In genomic region chr7:102267113-102267579, GRCm38 (mm10) we compare ENCODE assay signal across 8 mouse cellular contexts. TPM values are rescaled to one million over a fixed set of nuclear protein-coding genes. Genes with fewer than 3 reads are reported as not detected.
A peak's percentile ranks its signal among the peaks of the same experiment; 100 is the strongest.
DNase-seq lines count a peak whose midpoint lies in the region; ATAC-seq and TF ChIP-seq lines count a peak whose summit lies in the region.

No protein-coding gene starts in this region.

- H3K4me2 ChIP-seq in embryonic facial prominence, embryonic 13.5 days, result peak overlapping the region; percentile 89
- peak overlapping the region; percentile 73 for H3K4me2 ChIP-seq in limb, embryonic 12.5 days
- peak overlapping the region; percentile 96 for H3K4me2 ChIP-seq in midbrain, embryonic 14.5 days (ENCODE audit: low read length)

- no peaks in the 10 kb centered on the region for H3K9me3 ChIP-seq in embryonic facial prominence, embryonic 13.5 days
- no peaks in the 10 kb centered on the region for H3K9me3 ChIP-seq in limb, embryonic 12.5 days
- no peaks in the 10 kb centered on the region for H3K9me3 ChIP-seq in midbrain, embryonic 14.5 days (ENCODE audit: control insufficient read depth, low read length)

- DNase-seq in 416B (ENCODE audit: low read depth), result peak; percentile 95
- DNase-seq in adrenal gland, postnatal 4 days (ENCODE audit: low spot score in 2 of 2), result peak; percentile 86 to 91
- DNase-seq in heart, adult 2 months, result peak; percentile 95
- DNase-seq in kidney, adult 8-10 months, result peak; percentile 90 to 94
- peak; percentile 97 for DNase-seq in midbrain, embryonic 14.5 days
- DNase-seq in spleen, adult 12 weeks (ENCODE audit: low spot score), result peak; percentile 95

- no peaks in the 10 kb centered on the region for H3K36me3 ChIP-seq in embryonic facial prominence, embryonic 13.5 days
- peaks cover 11% of the 10 kb centered on the region for H3K36me3 ChIP-seq in heart, adult 2 months (ENCODE audit: control insufficient read depth, insufficient read depth, low read length)
- no peaks in the 10 kb centered on the region for H3K36me3 ChIP-seq in limb, embryonic 12.5 days
- H3K36me3 ChIP-seq in midbrain, embryonic 14.5 days (ENCODE audit: control insufficient read depth, insufficient read depth, low read length), result no peaks in the 10 kb centered on the region

- peak; percentile 95 for TF ChIP-seq CTCF in heart, adult 2 months (IDR thresholded peaks at IDR 0.05)

- peak; percentile 85 for ATAC-seq in embryonic facial prominence, embryonic 13.5 days (ENCODE audit: insufficient number of reproducible peaks, insufficient read depth, low FRiP score, low TSS enrichment, low read depth)
- ATAC-seq in limb, embryonic 12.5 days (ENCODE audit: insufficient number of reproducible peaks, insufficient read depth, low FRiP score, low TSS enrichment, low read depth), result peak; percentile 90
- ATAC-seq in midbrain, embryonic 14.5 days (ENCODE audit: low FRiP score, low TSS enrichment), result peak; percentile 91

- H3K4me3 ChIP-seq in embryonic facial prominence, embryonic 13.5 days, result peak overlapping the region; percentile 84
- peak overlapping the region; percentile 94 for H3K4me3 ChIP-seq in heart, adult 2 months
- peak overlapping the region; percentile 87 for H3K4me3 ChIP-seq in limb, embryonic 12.5 days (replicated peaks)
- peak overlapping the region; percentile 86 for H3K4me3 ChIP-seq in midbrain, embryonic 14.5 days (replicated peaks; ENCODE audit: low read depth, low read length)

- TF ChIP-seq POLR2A in heart, adult 2 months (IDR thresholded peaks at IDR 0.05; ENCODE audit: insufficient read depth, low read depth, low read length), result no peak

- no peaks in the 10 kb centered on the region for H3K79me2 ChIP-seq in heart, adult 2 months (replicated peaks; ENCODE audit: control insufficient read depth, insufficient read depth, low read length)

- peak; percentile 55; the same call in 1 of the 2 replicates for TF ChIP-seq EP300 in heart, adult 2 months (IDR thresholded peaks at IDR 0.05; ENCODE audit: insufficient read depth, low read depth, low read length)

- peaks cover 19% of the 10 kb centered on the region; the same call in 1 of the 2 replicates for H3K4me1 ChIP-seq in embryonic facial prominence, embryonic 13.5 days
- H3K4me1 ChIP-seq in heart, adult 2 months (ENCODE audit: control insufficient read depth, insufficient read depth, low read length), result peaks cover 4% of the 10 kb centered on the region
- peaks cover 8% of the 10 kb centered on the region for H3K4me1 ChIP-seq in limb, embryonic 12.5 days (replicated peaks)
- H3K4me1 ChIP-seq in midbrain, embryonic 14.5 days (ENCODE audit: control insufficient read depth, insufficient read depth, low read length), result peaks cover 6% of the 10 kb centered on the region

- under 1% methylated on average over 34 of the region's 34 CpGs for WGBS in embryonic facial prominence, embryonic 13.5 days
- WGBS in heart, adult 2 months, result under 1% methylated on average over 34 of the region's 34 CpGs
- WGBS in limb, embryonic 12.5 days, result under 1% methylated on average over 34 of the region's 34 CpGs
- under 1% methylated on average over 34 of the region's 34 CpGs for WGBS in midbrain, embryonic 14.5 days

- intact Hi-C loops in heart, adult 2 months (cut with DNase I), result loop anchor here (5.0 to 10.0 kb wide), 3 partner anchors 45 to 298 kb away; partner anchors contain the start of gene Trim21

- H3K9ac ChIP-seq in embryonic facial prominence, embryonic 13.5 days, result peak overlapping the region; percentile 81
- peak overlapping the region; percentile 69 for H3K9ac ChIP-seq in heart, adult 2 months (ENCODE audit: low read depth, low read length)
- peak overlapping the region; percentile 70 for H3K9ac ChIP-seq in limb, embryonic 12.5 days (replicated peaks)
- peak overlapping the region; percentile 66 for H3K9ac ChIP-seq in midbrain, embryonic 14.5 days (replicated peaks; ENCODE audit: low read length)

- no peaks in the 10 kb centered on the region for H3K27me3 ChIP-seq in embryonic facial prominence, embryonic 13.5 days
- H3K27me3 ChIP-seq in heart, adult 2 months (ENCODE audit: control insufficient read depth, insufficient read depth, low read length), result no peaks in the 10 kb centered on the region
- H3K27me3 ChIP-seq in limb, embryonic 12.5 days, result peaks cover 8% of the 10 kb centered on the region
- H3K27me3 ChIP-seq in midbrain, embryonic 14.5 days (ENCODE audit: control insufficient read depth, insufficient read depth, low read length), result 0 out of 2 replicates have a peak, but pooled peaks cover 4% of the 10 kb centered on the region

- peak overlapping the region; percentile 44 for H3K27ac ChIP-seq in embryonic facial prominence, embryonic 13.5 days
- peak overlapping the region; percentile 87 for H3K27ac ChIP-seq in heart, adult 2 months
- peak overlapping the region; percentile 66; the same call in 1 of the 2 replicates for H3K27ac ChIP-seq in limb, embryonic 12.5 days
- H3K27ac ChIP-seq in midbrain, embryonic 14.5 days (replicated peaks; ENCODE audit: low read depth, low read length), result no peak overlapping the region; the same call in 1 of the 2 replicates

RNA-seq across cellular contexts. Expression of gene Stim1, which starts 0.5 kb away (rescaled TPM):
- 10 to 100 TPM; 68.2 to 74.1 TPM for total RNA-seq in adrenal gland, postnatal 4 days (2021)
- 27.7 and 30.1 TPM in 2 replicates for polyA plus RNA-seq in embryonic facial prominence, embryonic 13.5 days (2015; fragmentation: Nextera tagmentation; extraction: Ambion mirVana)
- total RNA-seq in heart, adult 2 months (2021), result 10 to 100 TPM; 23.9 to 24.1 TPM
- 22.8 and 26.8 TPM in 2 replicates for polyA plus RNA-seq in heart, adult 2 months (2012; rRNA removed)
- 17.7 and 25.3 TPM in 2 replicates for polyA plus RNA-seq in limb, embryonic 12.5 days (2016; fragmentation: Nextera tagmentation; extraction: Ambion mirVana)
- 9.5 and 11.3 TPM in 2 replicates for polyA plus RNA-seq in midbrain, embryonic 14.5 days (2014; fragmentation: Nextera tagmentation; extraction: Ambion mirVana)

RNA-seq across cellular contexts. Expression of gene Rhog, which starts 11.3 kb away (rescaled TPM):
- total RNA-seq in adrenal gland, postnatal 4 days (2021), result 10 to 100 TPM; 57.3 to 57.5 TPM
- polyA plus RNA-seq in embryonic facial prominence, embryonic 13.5 days (2015; fragmentation: Nextera tagmentation; extraction: Ambion mirVana), result 59.5 and 60.7 TPM in 2 replicates
- total RNA-seq in heart, adult 2 months (2021), result 10 to 100 TPM; 22.4 to 26.3 TPM
- 22.5 and 34.2 TPM in 2 replicates for polyA plus RNA-seq in heart, adult 2 months (2012; rRNA removed)
- polyA plus RNA-seq in limb, embryonic 12.5 days (2016; fragmentation: Nextera tagmentation; extraction: Ambion mirVana), result 47.8 and 50.4 TPM in 2 replicates
- polyA plus RNA-seq in midbrain, embryonic 14.5 days (2014; fragmentation: Nextera tagmentation; extraction: Ambion mirVana), result 9.7 and 15.7 TPM in 2 replicates

RNA-seq across cellular contexts. Expression of gene Pgap2, which starts 57.1 kb away (rescaled TPM):
- total RNA-seq in adrenal gland, postnatal 4 days (2021), result 100 to 1,000 TPM; 130 TPM
- polyA plus RNA-seq in embryonic facial prominence, embryonic 13.5 days (2015; fragmentation: Nextera tagmentation; extraction: Ambion mirVana), result 93.5 and 98.9 TPM in 2 replicates
- total RNA-seq in heart, adult 2 months (2021), result 10 to 100 TPM; 59.7 to 65.4 TPM
- polyA plus RNA-seq in heart, adult 2 months (2012; rRNA removed), result 111 and 124 TPM in 2 replicates
- polyA plus RNA-seq in limb, embryonic 12.5 days (2016; fragmentation: Nextera tagmentation; extraction: Ambion mirVana), result 82.0 and 84.9 TPM in 2 replicates
- 47.9 and 55.8 TPM in 2 replicates for polyA plus RNA-seq in midbrain, embryonic 14.5 days (2014; fragmentation: Nextera tagmentation; extraction: Ambion mirVana)

RNA-seq across cellular contexts. Expression of gene Nup98, which starts 57.2 kb away (rescaled TPM):
- total RNA-seq in adrenal gland, postnatal 4 days (2021), result 10 to 100 TPM; 61.4 to 67.3 TPM
- polyA plus RNA-seq in embryonic facial prominence, embryonic 13.5 days (2015; fragmentation: Nextera tagmentation; extraction: Ambion mirVana), result 37.1 and 38.7 TPM in 2 replicates
- 10 to 100 TPM; 31.9 to 32.9 TPM for total RNA-seq in heart, adult 2 months (2021)
- polyA plus RNA-seq in heart, adult 2 months (2012; rRNA removed), result 9.9 and 15.6 TPM in 2 replicates
- 50.5 and 51.8 TPM in 2 replicates for polyA plus RNA-seq in limb, embryonic 12.5 days (2016; fragmentation: Nextera tagmentation; extraction: Ambion mirVana)
- polyA plus RNA-seq in midbrain, embryonic 14.5 days (2014; fragmentation: Nextera tagmentation; extraction: Ambion mirVana), result 22.2 and 28.5 TPM in 2 replicates
